Mouse (Mus musculus) limb, embryonic 14.5 days (tissue): ENCODE measurements around the gene Col1a2. TPM values are rescaled to one million over a fixed set of nuclear protein-coding genes. Genes with fewer than 3 reads are reported as not detected.
A peak's percentile ranks its signal among the peaks of the same experiment; 100 is the strongest.

ENCODE experiments used
- ATAC-seq: fragments of 200-750 bp; cut with Nextera tagmentation; 2 replicates; pipeline ENCODE4 v1.8.0; 2017; ENCODE audit warnings: low read depth, moderate number of reproducible peaks, moderate TSS enrichment; ENCODE audit not compliant: low FRiP score
- DNase-seq: peaks from one replicate; pipeline ENCODE4 v3.0.0-alpha.2; 2015; ENCODE audit warnings: low spot score
- H3K27ac ChIP-seq: fragments of 300-500 bp; sonication (generic); replicated peaks from 2 replicates; pipeline ENCODE4 v1.5.1; 2014; ENCODE audit warnings: low read depth, mild to moderate bottlenecking, low read length, moderate library complexity, mixed read lengths
- H3K27me3 ChIP-seq: fragments of 300-500 bp; sonication (generic); 2 replicates; pipeline ENCODE4 v1.6.1; 2014; ENCODE audit warnings: low read length, mixed read lengths; ENCODE audit not compliant: control insufficient read depth, insufficient read depth
- H3K36me3 ChIP-seq: fragments of 300-500 bp; sonication (generic); 2 replicates; pipeline ENCODE4 v1.6.1; 2014; ENCODE audit warnings: mild to moderate bottlenecking, low read length, moderate library complexity, mixed read lengths; ENCODE audit not compliant: control insufficient read depth, insufficient read depth
- H3K4me1 ChIP-seq: fragments of 300-500 bp; sonication (generic); 2 replicates; pipeline ENCODE4 v1.6.1; 2014; ENCODE audit warnings: antibody characterized with exemption, low read length, mixed read lengths; ENCODE audit not compliant: control insufficient read depth, insufficient read depth
- H3K4me2 ChIP-seq: fragments of 300-500 bp; sonication (generic); replicated peaks from 2 replicates; pipeline ENCODE4 v1.6.1; 2014; ENCODE audit warnings: low read depth, mild to moderate bottlenecking, low read length, moderate library complexity; ENCODE audit not compliant: severe bottlenecking
- H3K4me3 ChIP-seq: fragments of 300-500 bp; sonication (generic); replicated peaks from 2 replicates; pipeline ENCODE4 v1.5.1; 2014; ENCODE audit warnings: low read length
- H3K9ac ChIP-seq: fragments of 300-500 bp; sonication (generic); 2 replicates; pipeline ENCODE4 v1.6.1; 2014; ENCODE audit warnings: mild to moderate bottlenecking, low read depth, low read length, moderate library complexity; ENCODE audit not compliant: severe bottlenecking
- H3K9me3 ChIP-seq: fragments of 300-500 bp; sonication (generic); 2 replicates; pipeline ENCODE4 v1.6.1; 2016; ENCODE audit warnings: low read length; ENCODE audit not compliant: control insufficient read depth
- POLR2A ChIP-seq: fragments of 200-500 bp; IDR thresholded peaks from 2 replicates; pipeline ENCODE4 v1.8.0; 2012; ENCODE audit warnings: inconsistent platforms, mild to moderate bottlenecking, moderate library complexity, borderline replicate concordance; ENCODE audit not compliant: insufficient read depth, insufficient read length; ENCODE audit errors: extremely low read depth
- WGBS: fragments of 180-500 bp; shearing (Covaris S2); extraction: QIAGEN DNeasy Blood & Tissue Kit; methylation state at CpG from one replicate; pipeline ENCODE4 v1.1.7; 2014; 5-methylcytosine and 5-hydroxymethylcytosine counted together
- polyA plus RNA-seq, 2 experiments: library from polyadenylated mRNA; depleted of rRNA in 1 of 2; stranded (reverse) in 1 of 2; unstranded in 1 of 2; fragments of >200 nt; fragmentation: Nextera tagmentation in 1 of 2; extraction: Ambion mirVana in 1 of 2; gene quantifications; 2 replicates each; pipeline versions ENCODE4 v1.2.1 to v1.2.3; 2012 to 2014

Gene Col1a2
- polyA plus RNA-seq, 2 experiments: 1,310 to 1,964 TPM

DNA sequence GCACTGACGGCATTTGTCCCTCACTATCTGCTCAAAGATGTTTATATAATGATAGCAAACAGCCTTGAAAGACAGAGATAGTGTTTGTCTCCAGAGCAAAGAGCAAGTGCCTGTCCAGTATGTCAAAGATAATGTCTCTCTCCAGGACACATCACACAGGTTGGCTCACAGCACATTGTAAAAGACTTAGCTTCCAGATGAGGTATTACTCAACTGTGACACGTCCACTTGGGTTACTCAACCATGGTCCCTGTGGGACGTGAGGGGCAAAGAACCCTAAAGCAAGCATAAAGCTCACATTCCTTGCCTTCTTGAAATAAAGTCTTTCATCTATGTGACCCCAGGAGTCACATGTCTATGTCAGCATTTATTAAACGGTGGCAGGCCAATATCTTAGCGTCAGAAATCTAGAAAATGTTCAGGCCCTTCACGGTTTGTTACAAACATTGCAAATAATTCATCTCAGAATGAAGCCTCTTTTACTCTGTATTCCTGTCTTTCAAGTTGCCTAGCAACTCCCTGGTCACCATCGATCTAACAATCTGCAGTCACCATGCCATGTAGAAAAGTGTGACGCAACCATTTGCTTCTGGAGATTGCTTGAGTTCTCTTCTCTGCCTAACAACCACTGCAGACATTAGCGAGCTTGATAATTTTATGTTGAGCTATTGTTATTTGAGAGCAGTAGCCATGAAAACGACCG is 45.4 kb downstream of the Col1a2 start:
- Histone ChIP-seq H3K27me3 (no peaks in the 10 kb centered on the region), H3K4me1 (no peaks in the 10 kb centered on the region), H3K4me3 (no peak overlapping the region), H3K36me3 (no peaks in the 10 kb centered on the region), H3K27ac (no peak overlapping the region), H3K4me2 (no peak overlapping the region), H3K9me3 (no peaks in the 10 kb centered on the region), H3K9ac (no peak overlapping the region)
- no peak for TF ChIP-seq POLR2A
- WGBS: 67% methylated on average over 11 of the region's 11 CpGs
- DNase-seq (no peak), ATAC-seq (no peak)

DNA sequence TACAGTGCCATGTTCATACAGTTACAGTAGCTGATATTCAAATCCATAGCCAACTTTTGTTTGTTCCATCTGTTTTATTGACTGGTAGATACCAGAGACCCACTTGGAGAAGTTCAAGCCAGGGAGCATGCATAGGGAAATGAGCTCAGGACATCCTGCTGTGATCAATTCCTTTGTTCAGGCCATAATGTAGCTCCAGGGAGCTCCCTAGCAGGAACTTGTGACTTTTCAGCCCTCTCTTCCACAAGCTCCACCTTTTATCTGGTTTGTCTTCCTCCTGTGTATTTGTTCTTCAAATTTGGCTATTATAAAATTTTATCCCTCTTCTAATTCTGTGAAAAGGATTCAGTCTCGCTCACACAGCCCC is 45.9 kb downstream of the Col1a2 start:
- no peak for ATAC-seq
- Histone ChIP-seq H3K36me3 (no peaks in the 10 kb centered on the region), H3K27me3 (no peaks in the 10 kb centered on the region), H3K9ac (no peak overlapping the region), H3K4me2 (no peak overlapping the region), H3K4me3 (no peak overlapping the region), H3K4me1 (no peaks in the 10 kb centered on the region), H3K9me3 (no peaks in the 10 kb centered on the region), H3K27ac (no peak overlapping the region)
- no peak for DNase-seq
- WGBS: 76% methylated on average over 1 of the region's 1 CpGs
- no peak for TF ChIP-seq POLR2A

DNA sequence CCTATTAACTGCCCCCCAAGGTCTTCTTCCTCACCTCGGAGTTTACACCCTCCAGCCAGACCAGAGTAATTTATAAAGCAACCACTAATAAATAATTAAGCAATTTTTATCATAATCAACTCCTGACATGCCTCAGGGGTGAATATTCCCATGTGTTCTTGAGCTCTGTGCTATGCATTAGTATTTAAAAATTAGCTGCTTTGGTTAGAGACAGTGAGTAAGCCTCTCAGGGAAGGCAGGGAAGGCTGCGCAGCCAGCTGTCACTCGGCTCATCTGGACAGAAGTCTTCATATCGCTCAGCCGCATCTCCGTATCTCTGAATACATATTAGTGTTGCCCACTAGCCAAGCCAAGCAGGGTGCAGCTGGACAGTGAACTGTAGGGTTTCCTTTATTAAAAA is 50.8 kb downstream of the Col1a2 start:
- H3K27me3 ChIP-seq: no peaks in the 10 kb centered on the region
- no peaks in the 10 kb centered on the region for H3K9me3 ChIP-seq
- H3K27ac ChIP-seq: no peak overlapping the region
- H3K4me1 ChIP-seq: peaks cover 15% of the 10 kb centered on the region
- 68% methylated on average over 6 of the region's 6 CpGs for WGBS
- no peaks in the 10 kb centered on the region for H3K36me3 ChIP-seq
- DNase-seq (no peak), ATAC-seq (no peak)
- no peak for TF ChIP-seq POLR2A
- H3K9ac ChIP-seq: no peak overlapping the region
- no peak overlapping the region for H3K4me3 ChIP-seq
- H3K4me2 ChIP-seq: no peak overlapping the region

DNA sequence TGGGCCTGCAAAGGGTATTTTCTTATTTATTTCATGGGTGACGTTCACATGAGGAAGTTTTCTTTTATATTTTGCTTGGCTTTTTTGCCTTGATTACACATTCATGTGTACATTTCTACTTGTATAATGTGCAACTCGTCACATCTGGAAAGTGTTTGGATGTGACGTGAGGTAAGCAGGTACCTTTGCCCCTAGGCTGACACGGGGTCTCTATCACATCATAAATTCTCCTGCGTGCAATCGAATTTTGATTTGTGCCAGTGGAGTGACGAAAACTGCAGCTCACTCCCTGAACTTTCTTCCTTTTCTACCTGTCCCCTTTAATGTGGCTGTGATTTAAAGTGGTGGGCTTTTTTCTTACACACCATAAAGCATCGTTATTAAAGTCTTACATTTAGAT is 52.5 kb downstream of the Col1a2 start:
- WGBS: 17% methylated on average over 8 of the region's 8 CpGs
- no peaks in the 10 kb centered on the region for H3K36me3 ChIP-seq
- no peak overlapping the region for H3K4me2 ChIP-seq
- peaks cover 24% of the 10 kb centered on the region for H3K4me1 ChIP-seq
- ATAC-seq: no peak
- TF ChIP-seq POLR2A: no peak
- peak overlapping the region; percentile 48 for H3K27ac ChIP-seq
- no peak for DNase-seq
- no peak overlapping the region for H3K4me3 ChIP-seq
- H3K9me3 ChIP-seq: no peaks in the 10 kb centered on the region
- H3K27me3 ChIP-seq: no peaks in the 10 kb centered on the region
- H3K9ac ChIP-seq: no peak overlapping the region

DNA sequence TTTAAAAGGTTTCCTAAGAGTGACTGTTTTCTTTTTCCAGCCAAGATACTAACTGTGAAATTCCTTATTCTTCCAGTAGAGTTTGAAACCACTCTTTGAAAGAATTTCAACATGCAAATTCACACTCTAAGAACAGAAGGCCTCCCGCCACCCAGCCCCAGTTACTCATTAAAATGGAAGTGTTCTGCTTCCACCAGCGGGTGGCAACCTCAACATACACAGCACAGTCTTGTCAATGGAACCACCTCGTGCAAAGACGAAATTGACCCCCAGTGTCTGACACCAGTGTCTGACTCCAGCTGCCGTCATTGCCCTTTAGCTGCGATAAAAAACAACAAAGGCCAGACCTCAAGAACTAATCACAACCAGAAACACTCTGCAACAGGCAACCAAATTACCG is 53.1 kb downstream of the Col1a2 start:
- no peak overlapping the region; the same call in 1 of the 2 replicates for H3K27ac ChIP-seq
- no peak overlapping the region for H3K9ac ChIP-seq
- 9% methylated on average over 7 of the region's 7 CpGs for WGBS
- H3K9me3 ChIP-seq: no peaks in the 10 kb centered on the region
- no peak for TF ChIP-seq POLR2A
- H3K4me2 ChIP-seq: peak overlapping the region; percentile 39; the same call in 1 of the 2 replicates
- no peaks in the 10 kb centered on the region for H3K36me3 ChIP-seq
- H3K27me3 ChIP-seq: no peaks in the 10 kb centered on the region
- H3K4me1 ChIP-seq: peaks cover 24% of the 10 kb centered on the region
- peak; percentile 73; the same call in 1 of the 2 replicates for ATAC-seq
- H3K4me3 ChIP-seq: no peak overlapping the region
- peak; percentile 74 for DNase-seq

DNA sequence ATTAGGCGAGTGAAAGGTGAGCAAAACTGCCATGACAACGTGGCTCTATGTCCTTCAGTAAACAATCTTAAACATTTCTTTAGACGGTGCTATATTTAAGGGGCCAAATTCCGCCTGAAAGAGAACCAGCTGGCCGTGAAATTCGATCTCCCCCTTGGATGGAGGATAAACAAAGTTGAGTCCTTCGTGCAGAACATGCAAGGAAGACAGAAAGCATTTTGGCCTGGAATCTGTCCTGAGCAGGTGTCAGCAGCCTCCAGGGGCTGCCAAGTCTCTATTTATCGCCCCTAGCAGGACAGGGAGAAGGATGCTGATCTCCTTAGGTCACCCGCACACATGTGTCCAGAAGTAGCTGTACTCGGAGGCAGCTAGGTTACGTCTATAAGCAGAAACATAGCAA is 56.5 kb downstream of the Col1a2 start:
- H3K4me1 ChIP-seq: peaks cover 24% of the 10 kb centered on the region
- H3K9ac ChIP-seq: no peak overlapping the region
- peak; percentile 81 for DNase-seq
- no peaks in the 10 kb centered on the region for H3K27me3 ChIP-seq
- H3K4me2 ChIP-seq: peak overlapping the region; percentile 21; the same call in 1 of the 2 replicates
- no peaks in the 10 kb centered on the region for H3K9me3 ChIP-seq
- ATAC-seq: peak; percentile 78
- H3K4me3 ChIP-seq: no peak overlapping the region
- 6% methylated on average over 11 of the region's 11 CpGs for WGBS
- peak overlapping the region; percentile 50; the same call in 1 of the 2 replicates for H3K27ac ChIP-seq
- TF ChIP-seq POLR2A: no peak
- H3K36me3 ChIP-seq: no peaks in the 10 kb centered on the region
